Mouse (Mus musculus) thymus, postnatal 14 days (tissue): ENCODE data around the gene Khnyn.

Experiments used
- DNase-seq: peaks from one replicate; pipeline ENCODE4 v3.0.0; 2021

Gene Khnyn

GRCm38 (mm10) chr14:55884713-55885113 lies at the start of gene Khnyn:
Gene Khnyn (plus strand): TSS chr14:55884947.
- DNase-seq = peak; percentile 75

GRCm38 (mm10) chr14:55838312-55838711 lies 46.4 kb upstream of the Khnyn start:
- no peak for DNase-seq

DNA sequence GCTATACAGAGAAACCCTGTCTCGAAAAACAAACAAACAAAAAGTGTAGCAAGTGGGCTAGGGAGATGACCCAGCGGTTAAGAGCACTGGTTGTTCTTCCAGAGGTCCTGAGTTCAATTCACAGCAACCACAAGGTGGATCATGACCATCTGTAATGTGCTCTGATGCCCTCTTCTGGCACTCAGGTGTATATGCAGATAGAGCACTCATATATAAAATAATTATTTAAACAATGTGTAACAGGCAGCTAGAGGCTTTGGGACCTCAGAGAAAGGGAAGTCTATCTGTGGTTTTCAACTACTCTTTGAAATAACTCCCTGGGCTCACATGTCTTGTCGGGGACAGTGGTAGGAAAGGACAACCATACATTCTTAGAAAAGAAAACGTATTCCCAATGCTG lies 46.0 kb upstream of the Khnyn start:
- no peak for DNase-seq

GRCm38 (mm10) chr14:55840853-55841366 lies 43.8 kb upstream of the Khnyn start:
- no peak for DNase-seq

- peak; percentile 29 for DNase-seq
These were observed 42.0 kb upstream of the Khnyn start for GRCm38 (mm10) chr14:55842794-55843193.

GRCm38 (mm10) chr14:55845506-55846294 lies 39.0 kb upstream of the Khnyn start:
- DNase-seq = no peak

DNA sequence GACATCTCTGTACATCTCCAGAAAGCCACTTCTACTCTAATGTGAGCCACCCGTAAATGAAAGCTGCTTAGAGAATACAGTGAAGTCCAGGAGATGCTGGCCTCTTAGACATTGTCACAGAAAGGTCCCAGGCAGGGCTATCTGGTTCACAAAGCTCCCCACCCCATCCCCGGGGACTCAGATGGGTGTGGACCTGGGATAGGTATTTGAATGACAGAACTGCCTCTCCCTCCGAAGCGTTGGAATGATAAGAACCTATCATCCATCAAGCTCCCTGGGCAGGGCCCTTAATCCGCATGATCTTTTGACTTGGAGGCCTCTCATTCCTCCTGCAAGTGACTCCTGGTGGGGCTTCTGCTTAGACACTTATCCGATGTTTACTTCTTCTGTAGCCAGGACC lies 33.9 kb upstream of the Khnyn start:
- no peak for DNase-seq

GRCm38 (mm10) chr14:55852646-55853551 lies 31.8 kb upstream of the Khnyn start:
- peak; percentile 35 for DNase-seq

DNA sequence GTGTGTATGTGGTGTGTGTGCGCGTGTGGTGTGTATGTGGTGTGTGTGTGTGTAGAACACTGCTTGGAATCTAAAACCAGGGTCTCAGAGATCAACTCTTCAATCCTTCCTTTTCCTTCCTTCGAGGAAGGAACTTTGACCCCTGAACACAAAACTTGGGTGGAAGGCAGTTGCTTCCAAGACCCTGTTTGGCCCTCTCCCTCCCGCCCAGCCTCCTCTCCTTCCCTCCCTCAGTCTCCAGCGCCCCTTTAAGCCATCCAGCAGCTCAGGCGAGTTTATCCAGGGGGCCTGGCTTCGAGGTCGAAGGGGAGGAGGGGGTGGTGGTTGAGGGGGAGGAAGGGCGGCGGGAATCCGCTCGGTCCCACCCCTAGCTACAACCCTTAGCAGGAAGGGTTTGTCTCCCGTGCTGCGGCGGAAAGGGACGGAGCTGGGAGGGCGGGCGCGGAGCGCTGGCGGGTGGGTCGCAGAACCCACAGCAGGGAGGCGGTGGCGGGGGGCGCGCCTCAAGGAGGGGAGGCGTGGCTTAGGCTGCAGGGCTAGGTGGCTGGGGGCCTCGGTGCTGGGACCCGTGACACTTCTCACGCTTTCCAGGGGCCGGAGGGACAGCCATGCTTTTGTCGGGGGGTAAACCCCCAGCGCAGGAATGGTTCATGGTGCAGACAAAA lies 31.0 kb upstream of the Khnyn start, which contains the start of gene Nynrin:
Gene Nynrin, plus strand, starts transcription at position 390 of the 665 bp plus-strand sequence.
- peak; percentile 87 for DNase-seq

- no peak for DNase-seq
These were observed 30.2 kb upstream of the Khnyn start for GRCm38 (mm10) chr14:55854406-55855100.

DNA sequence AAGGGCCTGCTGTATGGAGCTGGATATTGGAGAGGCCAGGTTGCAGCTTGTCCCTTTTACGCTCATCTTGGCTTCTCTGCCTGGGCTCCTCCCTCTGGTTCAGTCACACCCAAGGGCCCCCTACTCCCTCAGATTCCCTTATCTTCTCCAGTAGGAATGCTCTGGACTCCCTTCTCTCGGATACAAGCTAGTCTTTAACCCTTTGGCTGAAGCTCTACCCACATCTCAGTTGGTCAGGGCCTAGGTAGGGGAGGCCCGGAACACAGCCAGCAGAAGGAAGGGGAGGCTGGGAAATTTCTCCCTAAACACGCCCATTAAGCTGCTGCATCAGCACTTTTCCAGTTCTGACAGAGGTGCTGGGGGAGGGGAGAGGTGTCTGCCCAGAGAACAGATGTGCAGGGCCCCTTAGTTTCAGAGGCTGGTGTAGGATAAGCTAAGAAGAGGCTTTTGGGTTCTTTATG lies 29.6 kb upstream of the Khnyn start:
- DNase-seq = peak; percentile 54

DNA sequence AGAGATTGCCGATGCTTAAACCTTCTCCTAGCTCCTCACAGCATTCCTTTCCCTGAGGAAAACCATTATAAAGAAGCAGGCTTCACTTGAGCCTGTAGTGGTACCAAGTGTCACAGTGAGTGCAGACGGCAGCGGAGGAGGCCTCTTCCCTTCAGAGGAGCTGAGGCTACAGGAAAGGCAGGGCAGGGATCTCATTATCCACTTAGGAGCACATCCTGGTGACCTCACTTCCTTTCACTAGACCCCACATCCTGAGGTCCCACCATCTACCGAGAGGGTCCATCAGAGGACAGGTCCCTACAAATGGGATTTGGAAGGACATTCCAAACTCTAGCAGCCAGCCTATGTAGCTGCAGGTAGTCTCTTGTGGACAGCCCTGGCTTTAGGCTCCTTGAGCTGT lies 27.2 kb upstream of the Khnyn start:
- DNase-seq = no peak

DNA sequence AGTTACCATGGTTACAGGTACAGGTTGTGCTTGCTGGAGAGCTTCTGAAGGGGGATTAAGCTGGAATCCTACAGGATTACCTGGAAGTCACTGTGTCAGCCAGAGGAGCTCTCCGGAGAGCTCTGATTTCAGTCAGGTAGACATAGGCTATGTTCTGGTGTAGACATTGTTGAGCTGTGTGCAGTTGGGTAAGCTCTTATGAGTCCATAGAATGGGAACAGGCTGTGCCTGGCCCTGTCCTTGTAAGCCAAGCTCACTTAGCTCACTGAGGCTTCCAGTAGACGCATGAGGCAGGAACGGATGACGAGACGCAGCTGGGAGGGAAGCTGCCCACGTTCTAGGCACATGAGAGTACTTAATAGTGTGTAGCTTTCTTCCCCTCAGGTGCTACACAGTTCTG lies 22.6 kb upstream of the Khnyn start:
- no peak for DNase-seq

- no peak for DNase-seq
These were observed 21.8 kb upstream of the Khnyn start for GRCm38 (mm10) chr14:55862970-55863369.

DNA sequence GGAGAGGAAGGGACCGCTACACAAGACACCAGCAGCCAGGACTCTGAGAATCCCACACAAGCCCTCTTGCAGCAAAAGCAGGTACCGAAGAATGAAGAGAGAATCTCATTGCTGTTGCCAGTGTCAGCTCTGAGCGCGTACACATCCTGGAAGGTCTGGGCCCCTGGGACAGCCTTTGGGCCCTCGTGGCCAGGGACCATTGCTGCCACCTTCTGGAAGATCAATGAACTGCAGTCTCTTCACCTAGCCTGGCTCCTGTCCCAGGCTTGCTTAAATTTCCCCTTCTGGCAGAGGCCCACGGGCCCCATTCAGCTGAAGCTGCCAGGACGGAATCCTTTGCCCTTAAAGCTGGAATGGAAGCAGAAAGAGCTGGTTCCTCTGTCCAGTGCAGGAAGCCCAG lies 21.0 kb upstream of the Khnyn start:
- DNase-seq = peak; percentile 77

DNA sequence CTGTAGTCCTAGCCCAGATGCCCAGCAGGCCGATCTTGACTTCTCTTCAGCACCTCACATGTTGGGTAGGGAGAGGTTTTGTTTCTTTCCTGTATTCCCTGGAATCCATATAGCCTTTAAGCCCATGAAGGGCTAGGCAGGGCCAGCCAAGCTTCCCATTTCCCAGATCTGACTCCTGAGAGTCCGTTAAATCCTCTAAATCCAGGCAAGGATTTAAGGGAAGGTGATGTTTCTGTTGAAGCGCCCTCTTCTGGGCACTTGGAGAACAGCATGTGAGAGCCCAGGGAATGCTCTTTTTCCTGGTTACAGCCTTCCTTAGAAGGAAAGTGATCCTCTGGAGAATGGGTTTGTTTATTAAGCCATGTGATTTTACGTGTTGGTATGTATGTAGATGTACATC lies 17.8 kb upstream of the Khnyn start:
- no peak for DNase-seq

- DNase-seq = no peak
These were observed 16.3 kb upstream of the Khnyn start for GRCm38 (mm10) chr14:55868230-55869026.

- no peak for DNase-seq
These were observed 15.2 kb upstream of the Khnyn start for GRCm38 (mm10) chr14:55869538-55869937.

- DNase-seq = no peak
These were observed 12.7 kb upstream of the Khnyn start for GRCm38 (mm10) chr14:55872039-55872438.

DNA sequence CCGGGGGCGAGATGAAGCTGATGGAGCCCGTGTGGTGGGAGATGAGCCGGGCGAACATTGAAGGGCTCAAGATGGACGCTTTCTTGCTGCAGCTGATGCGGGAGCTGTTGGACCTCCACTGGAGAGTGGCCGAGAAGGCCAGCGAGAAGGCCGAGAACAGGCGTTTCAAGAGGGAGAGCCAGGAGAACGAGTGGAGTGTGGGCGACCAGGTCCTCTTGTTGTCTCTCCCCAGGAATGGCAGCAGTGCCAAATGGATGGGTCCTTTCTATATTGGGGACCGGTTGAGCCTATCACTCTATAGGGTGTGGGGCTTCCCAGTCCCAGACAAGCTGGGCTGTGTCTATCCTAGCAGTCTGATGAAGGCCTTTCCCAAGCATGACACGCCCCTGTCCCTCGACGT lies 12.2 kb upstream of the Khnyn start:
- no peak for DNase-seq

GRCm38 (mm10) chr14:55873242-55873713 lies 11.5 kb upstream of the Khnyn start:
- DNase-seq = no peak
